Mouse (Mus musculus) lung, postnatal 10 days (tissue): Measurements from ENCODE around the gene Anapc7.
"Not testable (repeated sequence)": the region's sequence is repeated elsewhere in the genome, so short reads cannot be mapped to it uniquely, and the experiment has no call there.

Experiments used
- DNase-seq: peaks from one replicate; pipeline ENCODE4 v3.0.0; 2021

Anapc7 gene

GRCm38 (mm10) chr5:122453188-122453587 lies 31.7 kb downstream of the Anapc7 start:
- no peak for DNase-seq

GRCm38 (mm10) chr5:122454442-122454841 lies 32.9 kb downstream of the Anapc7 start:
- DNase-seq: no peak

GRCm38 (mm10) chr5:122454883-122455282 lies 33.4 kb downstream of the Anapc7 start:
- no peak for DNase-seq

- DNase-seq: no peak
Measured at GRCm38 (mm10) chr5:122455584-122455983, 34.1 kb downstream of the Anapc7 start.

GRCm38 (mm10) chr5:122457054-122457453 lies 35.6 kb downstream of the Anapc7 start:
- DNase-seq: not testable (repeated sequence)

GRCm38 (mm10) chr5:122458066-122458465 lies 36.6 kb downstream of the Anapc7 start:
- DNase-seq: no peak

GRCm38 (mm10) chr5:122459335-122459734 lies 37.8 kb downstream of the Anapc7 start:
- no peak for DNase-seq

- DNase-seq: no peak
Measured at GRCm38 (mm10) chr5:122460656-122461055, 39.2 kb downstream of the Anapc7 start.

GRCm38 (mm10) chr5:122461431-122461830 lies 39.9 kb downstream of the Anapc7 start:
- DNase-seq: no peak

GRCm38 (mm10) chr5:122471658-122472057 lies 50.2 kb downstream of the Anapc7 start:
- DNase-seq: no peak

- no peak for DNase-seq
Measured at GRCm38 (mm10) chr5:122474643-122475363, 53.3 kb downstream of the Anapc7 start.

GRCm38 (mm10) chr5:122476078-122476477 lies 54.6 kb downstream of the Anapc7 start:
- DNase-seq: no peak

- no peak for DNase-seq
Measured at GRCm38 (mm10) chr5:122477492-122477891, 56.0 kb downstream of the Anapc7 start.

GRCm38 (mm10) chr5:122479131-122479530 lies 57.6 kb downstream of the Anapc7 start:
- DNase-seq: no peak

- peak; percentile 20 for DNase-seq
Measured at GRCm38 (mm10) chr5:122481844-122482243, 60.4 kb downstream of the Anapc7 start.

- no peak for DNase-seq
Measured at GRCm38 (mm10) chr5:122482733-122483391, 61.4 kb downstream of the Anapc7 start.

GRCm38 (mm10) chr5:122486243-122486642 lies 64.8 kb downstream of the Anapc7 start:
- not testable (repeated sequence) for DNase-seq

GRCm38 (mm10) chr5:122487825-122488224 lies 66.3 kb downstream of the Anapc7 start:
- DNase-seq: no peak

- DNase-seq: no peak
Measured at GRCm38 (mm10) chr5:122490148-122490547, 68.7 kb downstream of the Anapc7 start.

GRCm38 (mm10) chr5:122491385-122491784 lies 69.9 kb downstream of the Anapc7 start:
- no peak for DNase-seq

GRCm38 (mm10) chr5:122493035-122493434 lies 71.5 kb downstream of the Anapc7 start:
- DNase-seq: no peak

- DNase-seq: no peak
Measured at GRCm38 (mm10) chr5:122494449-122494848, 73.0 kb downstream of the Anapc7 start.
